Mouse (Mus musculus) T-helper 1 cell (primary cell): Measurements from ENCODE around the gene Chrnb2.

ENCODE experiments used
- in situ Hi-C: fragments of 300-600 bp; cut with MboI, MseI; formaldehyde crosslinking; loops from one replicate; pipeline ENCODE4 v1.15.1; 2025; ENCODE audit warnings: high pct_unique_total_duplicates

Chrnb2 gene

GRCm38 (mm10) chr3:89780102-89780501, 15.7 kb upstream of the Chrnb2 start:
- in situ Hi-C loops: no loop called here

GRCm38 (mm10) chr3:89776001-89776400, 11.6 kb upstream of the Chrnb2 start:
- in situ Hi-C loops: no loop called here

GRCm38 (mm10) chr3:89774236-89774960, 10.0 kb upstream of the Chrnb2 start:
- in situ Hi-C loops: no loop called here

- in situ Hi-C loops: no loop called here
Measured at GRCm38 (mm10) chr3:89773740-89774211, 9.3 kb upstream of the Chrnb2 start.

- in situ Hi-C loops: no loop called here
Measured at GRCm38 (mm10) chr3:89772968-89773709, 8.7 kb upstream of the Chrnb2 start, which contains the start of gene Ube2q1. Gene Ube2q1, plus strand, starts transcription at chr3:89773616.

- in situ Hi-C loops: no loop called here
Measured at GRCm38 (mm10) chr3:89772588-89772967, 8.1 kb upstream of the Chrnb2 start.

- in situ Hi-C loops: no loop called here
Measured at GRCm38 (mm10) chr3:89770425-89771002, 6.1 kb upstream of the Chrnb2 start.

- in situ Hi-C loops: no loop called here
Measured at GRCm38 (mm10) chr3:89769584-89769983, 5.2 kb upstream of the Chrnb2 start.

- in situ Hi-C loops: no loop called here
Measured at GRCm38 (mm10) chr3:89759786-89760185, 4.6 kb downstream of the Chrnb2 start.

GRCm38 (mm10) chr3:89757851-89758250, 6.6 kb downstream of the Chrnb2 start:
- in situ Hi-C loops: no loop called here

GRCm38 (mm10) chr3:89755283-89755682, 9.1 kb downstream of the Chrnb2 start:
- in situ Hi-C loops: no loop called here

GRCm38 (mm10) chr3:89752307-89752706, 12.1 kb downstream of the Chrnb2 start:
- in situ Hi-C loops: no loop called here

GRCm38 (mm10) chr3:89738509-89738908, 25.9 kb downstream of the Chrnb2 start:
- in situ Hi-C loops: no loop called here

- in situ Hi-C loops: no loop called here
Measured at GRCm38 (mm10) chr3:89732091-89732490, 32.3 kb downstream of the Chrnb2 start.

- in situ Hi-C loops: no loop called here
Measured at GRCm38 (mm10) chr3:89730350-89731331, 33.8 kb downstream of the Chrnb2 start.

- in situ Hi-C loops: no loop called here
Measured at GRCm38 (mm10) chr3:89728848-89729247, 35.6 kb downstream of the Chrnb2 start.

GRCm38 (mm10) chr3:89727028-89727427, 37.4 kb downstream of the Chrnb2 start:
- in situ Hi-C loops: no loop called here

- in situ Hi-C loops: no loop called here
Measured at GRCm38 (mm10) chr3:89723400-89724084, 40.9 kb downstream of the Chrnb2 start.

- in situ Hi-C loops: no loop called here
Measured at GRCm38 (mm10) chr3:89722032-89722431, 42.4 kb downstream of the Chrnb2 start.

- in situ Hi-C loops: no loop called here
Measured at GRCm38 (mm10) chr3:89715967-89716256, 48.5 kb downstream of the Chrnb2 start.
